Mouse (Mus musculus) right cerebral cortex, adult 18-20 months (tissue): ENCODE measurements at regions not wholly inside any gene's neighbourhood (a gene's known extent, or its start where the extent isn't known, plus 50 kb on each side); places are given as distances from the start of the nearest gene placed in this dataset.

Experiments used
- DNase-seq: peaks from one replicate; pipeline ENCODE4 v3.0.0; 2022; ENCODE audit warnings: mixed read lengths

DNA sequence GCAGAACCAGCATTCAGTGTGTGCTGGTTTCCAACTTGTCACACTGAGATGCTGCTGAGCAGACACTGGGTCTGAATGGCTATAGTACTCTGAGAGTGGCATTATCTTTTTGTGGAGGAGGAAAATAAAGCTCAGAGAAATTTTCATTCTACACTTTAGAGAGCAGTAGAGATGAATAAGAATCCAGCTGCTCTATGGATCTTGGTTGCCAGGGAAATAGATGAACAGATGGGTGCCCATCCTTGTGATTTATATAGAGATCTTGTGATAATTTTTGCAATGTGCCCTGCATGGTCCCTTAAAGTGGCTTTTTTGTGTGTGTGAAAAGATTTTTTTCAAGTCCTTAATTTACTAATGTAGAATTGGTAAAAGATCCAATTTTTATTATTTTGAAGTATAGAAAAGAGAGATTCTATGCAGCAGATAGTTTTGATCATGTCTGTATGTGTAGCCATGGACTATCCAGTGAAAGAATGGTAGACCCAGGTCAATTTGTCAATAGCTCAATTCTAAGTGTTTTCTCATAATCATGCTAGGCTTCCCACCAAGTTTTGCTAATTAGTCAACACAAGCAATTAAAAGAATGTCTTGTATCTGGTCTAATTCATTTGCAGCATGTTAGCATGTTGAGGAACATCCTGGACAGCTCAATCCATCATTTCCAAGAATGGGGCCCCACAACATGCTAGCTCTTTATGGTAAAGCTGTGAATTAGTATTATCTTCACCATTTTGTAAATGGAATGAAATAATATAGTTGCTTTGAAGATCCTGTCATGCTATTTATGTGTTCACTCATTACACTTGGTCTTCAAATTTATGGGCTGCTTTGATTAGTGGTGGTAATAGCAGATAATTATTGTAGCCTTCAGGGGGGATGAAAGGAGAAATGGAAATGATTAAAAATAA lies 184.7 kb downstream of the Snx13 start:
- DNase-seq: no peak

DNA sequence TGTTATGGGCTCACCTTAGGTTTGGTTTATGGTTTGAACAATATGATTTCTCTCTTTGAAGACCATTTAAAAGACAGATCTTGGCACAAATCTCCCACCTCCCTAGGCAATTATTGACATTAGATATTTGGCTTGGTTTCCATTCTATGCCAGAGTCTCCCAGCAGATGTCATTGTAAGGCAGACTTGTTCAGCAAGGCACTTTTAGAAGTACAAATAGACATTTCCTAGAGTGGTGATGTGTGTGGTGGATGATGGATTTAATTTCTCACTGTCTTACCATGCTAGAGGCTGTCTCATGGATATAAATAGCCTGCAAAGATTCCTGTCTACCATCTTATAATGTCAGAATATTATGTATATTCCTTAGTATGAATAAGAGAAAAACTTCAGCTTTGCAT lies 173.4 kb downstream of the Snx13 start:
- DNase-seq: no peak

DNA sequence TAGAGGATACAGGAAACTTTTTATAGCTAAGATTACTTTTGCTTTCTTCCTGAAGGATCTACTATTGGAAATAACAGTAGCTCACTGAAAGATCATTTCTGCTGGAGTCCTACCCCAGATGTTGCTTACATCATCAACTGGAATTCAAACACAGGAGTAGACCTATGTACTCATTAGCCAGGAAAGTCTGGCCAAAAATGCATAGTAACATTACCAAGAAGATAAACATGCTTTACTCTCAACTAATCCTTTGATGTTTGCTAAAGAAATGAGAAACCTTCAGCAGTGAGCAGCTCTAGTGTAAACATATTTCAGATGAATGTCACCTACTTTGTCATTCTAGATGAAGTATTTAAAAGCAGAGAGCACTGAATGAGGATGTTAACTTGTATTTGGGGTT lies 173.0 kb downstream of the Snx13 start:
- DNase-seq: no peak

DNA sequence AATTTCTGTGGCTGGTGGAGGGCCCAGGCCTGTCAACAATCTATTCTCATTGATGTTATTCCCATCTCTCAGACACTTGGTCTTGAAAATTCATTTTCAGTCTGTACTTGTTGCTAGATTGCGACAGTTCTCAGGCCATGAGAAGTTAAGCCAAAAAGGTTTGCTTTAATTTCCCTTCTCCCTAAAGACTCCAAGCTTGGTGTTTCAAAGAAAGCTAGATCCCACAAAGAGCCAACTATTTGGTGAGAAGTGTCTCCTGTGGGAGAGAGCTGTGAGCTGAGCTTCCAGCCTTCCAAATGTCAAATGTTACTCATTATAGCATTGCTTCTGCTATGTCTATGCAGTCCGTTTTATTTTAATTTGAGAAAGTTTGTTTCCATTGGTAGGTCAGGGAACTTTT lies 169.7 kb downstream of the Snx13 start:
- no peak for DNase-seq

DNA sequence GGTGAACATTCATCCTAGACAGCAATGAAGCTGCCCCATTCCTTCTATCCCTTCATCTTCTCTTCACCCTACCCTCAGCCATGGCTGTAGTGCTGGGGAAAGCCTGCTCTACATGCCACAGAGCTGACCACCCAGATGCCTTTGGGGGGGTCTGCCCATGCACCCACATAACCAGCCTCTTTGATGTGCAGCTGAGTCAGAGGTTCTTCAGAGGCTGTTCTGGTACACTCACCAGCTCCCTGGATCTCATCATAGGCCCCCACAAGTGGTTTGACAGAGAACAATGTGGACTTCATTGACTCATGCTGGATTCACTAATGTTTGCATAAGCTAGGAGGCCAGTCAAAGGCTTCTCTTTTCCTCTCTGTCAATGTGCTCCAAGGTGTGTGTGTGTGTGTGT lies 162.4 kb downstream of the Snx13 start:
- no peak for DNase-seq

DNA sequence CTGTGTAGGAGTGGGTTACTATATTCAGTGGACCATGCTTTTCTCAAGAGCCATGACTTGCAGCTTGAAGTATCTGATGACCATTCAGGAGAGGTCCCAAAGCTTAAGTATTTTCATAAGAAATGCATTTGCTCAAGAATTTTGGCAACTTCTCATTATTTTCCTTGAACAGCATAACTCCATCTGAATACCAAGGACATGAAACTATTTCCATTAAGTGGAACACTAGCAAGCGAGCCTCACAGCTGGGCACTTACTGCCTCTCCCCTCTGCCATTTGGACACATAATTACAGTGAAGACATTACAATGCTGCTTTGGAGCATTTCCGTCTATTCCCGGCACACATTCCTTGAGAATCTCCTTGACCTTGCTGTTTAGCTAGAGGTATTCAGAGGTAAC lies 160.6 kb downstream of the Snx13 start:
- DNase-seq: no peak

DNA sequence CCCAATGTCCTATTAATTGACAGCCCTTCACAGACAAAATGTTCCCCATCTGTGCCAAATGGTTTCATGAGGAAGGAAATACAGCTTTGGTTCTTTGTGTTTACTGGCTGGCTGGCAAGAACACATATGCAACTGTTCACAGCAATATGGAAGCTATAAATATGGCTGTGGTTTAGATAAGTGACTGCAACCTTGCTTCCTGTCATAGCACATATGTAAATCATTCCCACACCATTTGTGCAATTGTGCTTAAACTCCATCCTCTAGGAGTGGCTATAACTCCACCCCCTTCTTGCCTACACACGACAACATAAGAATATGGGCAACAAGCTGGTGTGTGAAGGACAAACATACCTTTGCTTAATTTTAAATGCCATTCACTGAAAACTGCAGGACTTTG lies 156.4 kb downstream of the Snx13 start:
- DNase-seq: no peak

DNA sequence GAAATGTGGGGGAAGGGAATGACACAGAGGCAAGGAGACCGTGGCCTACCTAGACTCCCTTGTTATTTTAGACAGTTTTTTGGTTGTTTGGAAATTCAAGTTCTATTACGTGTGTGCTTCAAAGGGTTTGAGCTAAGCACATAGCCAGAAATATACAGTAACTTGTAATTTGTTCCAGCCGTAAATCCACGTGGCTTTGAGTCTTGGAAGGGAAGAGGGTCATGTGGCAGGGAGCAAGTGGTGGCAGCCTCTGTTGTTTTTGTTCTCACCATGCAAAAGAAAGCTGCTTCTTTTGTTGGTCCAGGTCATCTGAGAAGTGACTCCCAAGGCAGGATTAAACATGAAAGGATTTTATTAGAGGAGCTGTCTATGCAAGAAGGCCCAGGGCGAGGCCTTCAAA lies 153.1 kb downstream of the Snx13 start:
- DNase-seq: no peak
